Mouse (Mus musculus) neural tube, embryonic 14.5 days (tissue): Measurements from ENCODE around the gene Akt1. TPM values are rescaled to one million over a fixed set of nuclear protein-coding genes. Genes with fewer than 3 reads are reported as not detected.

Source experiments
- ATAC-seq: fragments of 200-750 bp; cut with Nextera tagmentation; 2 replicates; pipeline ENCODE4 v1.8.0; 2017; ENCODE audit warnings: low read depth, mild to moderate bottlenecking, moderate TSS enrichment, moderate library complexity
- H3K27ac ChIP-seq: fragments of 300-500 bp; sonication (generic); 2 replicates; pipeline ENCODE4 v1.5.1; 2014; ENCODE audit warnings: low read depth, mild to moderate bottlenecking, control low read depth, low read length, moderate library complexity, mixed read lengths
- H3K27me3 ChIP-seq: fragments of 300-500 bp; sonication (generic); 2 replicates; pipeline ENCODE4 v1.6.1; 2014; ENCODE audit warnings: low read length; ENCODE audit not compliant: control insufficient read depth, insufficient read depth
- H3K36me3 ChIP-seq: fragments of 300-500 bp; sonication (generic); 2 replicates; pipeline ENCODE4 v1.6.1; 2014; ENCODE audit warnings: low read length, mixed read lengths; ENCODE audit not compliant: control insufficient read depth, insufficient read depth
- H3K4me1 ChIP-seq: fragments of 300-500 bp; sonication (generic); 2 replicates; pipeline ENCODE4 v1.6.1; 2014; ENCODE audit warnings: low read length; ENCODE audit not compliant: control insufficient read depth, insufficient read depth
- H3K4me2 ChIP-seq: fragments of 300-500 bp; sonication (generic); 2 replicates; pipeline ENCODE4 v1.6.1; 2014; ENCODE audit warnings: mild to moderate bottlenecking, low read depth, low read length, control low read depth
- H3K4me3 ChIP-seq: fragments of 300-500 bp; sonication (generic); 2 replicates; pipeline ENCODE4 v1.5.1; 2014; ENCODE audit warnings: low read depth, low read length, control low read depth, mixed read lengths
- H3K9ac ChIP-seq: fragments of 300-500 bp; sonication (generic); replicated peaks from 2 replicates; pipeline ENCODE4 v1.6.1; 2014; ENCODE audit warnings: low read depth, mild to moderate bottlenecking, control low read depth, low read length, mixed read lengths
- H3K9me3 ChIP-seq: fragments of 300-500 bp; sonication (generic); 2 replicates; pipeline ENCODE4 v1.6.1; 2016; ENCODE audit warnings: low read length; ENCODE audit not compliant: control insufficient read depth
- WGBS: fragments of 180-500 bp; shearing (Covaris S2); extraction: QIAGEN DNeasy Blood & Tissue Kit; methylation state at CpG from one replicate; pipeline ENCODE4 v1.1.7; 2014; 5-methylcytosine and 5-hydroxymethylcytosine counted together
- polyA plus RNA-seq: library from polyadenylated mRNA; unstranded; fragments of >200 nt; fragmentation: Nextera tagmentation; extraction: Ambion mirVana; gene quantifications from 2 replicates; pipeline ENCODE4 v1.2.1, GENCODE M21; 2014

Gene Akt1
- polyA plus RNA-seq = 57.9 and 59.2 TPM in 2 replicates

- Histone ChIP-seq H3K4me2 (peak within 1 kb of the TSS; percentile 74), H3K4me3 (peak within 1 kb of the TSS; percentile 87), H3K27ac (peak within 1 kb of the TSS; percentile 89), H3K36me3 (peaks cover 7% of the 10 kb centered on the region; the same call in 1 of the 2 replicates), H3K9ac (peak within 1 kb of the TSS; percentile 90), H3K4me1 (peaks cover 40% of the 10 kb centered on the region), H3K27me3 (peaks cover 7% of the 10 kb centered on the region; the same call in 1 of the 2 replicates), H3K9me3 (no peaks in the 10 kb centered on the region)
- WGBS = under 1% methylated on average over 45 of the region's 70 CpGs
- 0 out of 2 replicates have a peak, but pooled peaks have one; percentile 10 for ATAC-seq
Observed at GRCm38 (mm10) chr12:112674132-112675011, at the start of gene Akt1. Gene Akt1 (minus strand): TSS chr12:112674884.

GRCm38 (mm10) chr12:112724077-112724805, 49.6 kb upstream of the Akt1 start:
- ATAC-seq = no peak
- H3K9ac ChIP-seq = no peak overlapping the region
- no peak overlapping the region for H3K4me2 ChIP-seq
- no peak overlapping the region for H3K4me3 ChIP-seq
- peaks cover 14% of the 10 kb centered on the region for H3K4me1 ChIP-seq
- no peaks in the 10 kb centered on the region for H3K36me3 ChIP-seq
- peaks cover 5% of the 10 kb centered on the region for H3K27me3 ChIP-seq
- no peak overlapping the region for H3K27ac ChIP-seq
- 78% methylated on average over 11 of the region's 11 CpGs for WGBS
- no peaks in the 10 kb centered on the region for H3K9me3 ChIP-seq

GRCm38 (mm10) chr12:112723445-112723844, 48.8 kb upstream of the Akt1 start:
- H3K9ac ChIP-seq = peak overlapping the region; percentile 93
- peak overlapping the region; percentile 86 for H3K4me2 ChIP-seq
- peaks cover 14% of the 10 kb centered on the region for H3K4me1 ChIP-seq
- H3K4me3 ChIP-seq = peak overlapping the region; percentile 81; the same call in 1 of the 2 replicates
- no peaks in the 10 kb centered on the region for H3K9me3 ChIP-seq
- no peak for ATAC-seq
- H3K27me3 ChIP-seq = peaks cover 5% of the 10 kb centered on the region
- no peaks in the 10 kb centered on the region for H3K36me3 ChIP-seq
- 92% methylated on average over 6 of the region's 6 CpGs for WGBS
- H3K27ac ChIP-seq = no peak overlapping the region

- peak; percentile 38 for ATAC-seq
- Histone ChIP-seq H3K9me3 (no peaks in the 10 kb centered on the region), H3K4me1 (peaks cover 14% of the 10 kb centered on the region), H3K27me3 (peaks cover 5% of the 10 kb centered on the region), H3K4me2 (peak overlapping the region; percentile 86), H3K27ac (0 out of 2 replicates have a peak overlapping the region, but pooled peaks have one; percentile 62), H3K9ac (peak overlapping the region; percentile 93), H3K4me3 (peak overlapping the region; percentile 81), H3K36me3 (no peaks in the 10 kb centered on the region)
- 8% methylated on average over 5 of the region's 5 CpGs for WGBS
Observed at GRCm38 (mm10) chr12:112723028-112723330, 48.3 kb upstream of the Akt1 start.

GRCm38 (mm10) chr12:112722240-112723027, 47.8 kb upstream of the Akt1 start:
- peak overlapping the region; percentile 93 for H3K9ac ChIP-seq
- H3K9me3 ChIP-seq = no peaks in the 10 kb centered on the region
- H3K36me3 ChIP-seq = no peaks in the 10 kb centered on the region
- ATAC-seq = peak; percentile 46
- peak overlapping the region; percentile 81 for H3K4me3 ChIP-seq
- peak overlapping the region; percentile 86 for H3K4me2 ChIP-seq
- under 1% methylated on average over 47 of the region's 75 CpGs for WGBS
- H3K4me1 ChIP-seq = peaks cover 14% of the 10 kb centered on the region
- H3K27me3 ChIP-seq = peaks cover 5% of the 10 kb centered on the region
- H3K27ac ChIP-seq = peak overlapping the region; percentile 62

- H3K4me1 ChIP-seq = peaks cover 14% of the 10 kb centered on the region
- H3K9me3 ChIP-seq = no peaks in the 10 kb centered on the region
- H3K27me3 ChIP-seq = peaks cover 5% of the 10 kb centered on the region
- ATAC-seq = peak; percentile 50
- H3K4me2 ChIP-seq = peak overlapping the region; percentile 86
- peak overlapping the region; percentile 81 for H3K4me3 ChIP-seq
- H3K27ac ChIP-seq = peak overlapping the region; percentile 22
- H3K36me3 ChIP-seq = no peaks in the 10 kb centered on the region
- H3K9ac ChIP-seq = peak overlapping the region; percentile 93
- 2% methylated on average over 56 of the region's 69 CpGs for WGBS
Observed at GRCm38 (mm10) chr12:112721424-112722239, 46.9 kb upstream of the Akt1 start.

GRCm38 (mm10) chr12:112720890-112721423, 46.3 kb upstream of the Akt1 start:
- no peaks in the 10 kb centered on the region for H3K9me3 ChIP-seq
- H3K4me1 ChIP-seq = peaks cover 14% of the 10 kb centered on the region
- peak overlapping the region; percentile 81 for H3K4me3 ChIP-seq
- peak overlapping the region; percentile 22; the same call in 1 of the 2 replicates for H3K27ac ChIP-seq
- peak overlapping the region; percentile 86; the same call in 1 of the 2 replicates for H3K4me2 ChIP-seq
- H3K27me3 ChIP-seq = peaks cover 5% of the 10 kb centered on the region
- no peak overlapping the region for H3K9ac ChIP-seq
- no peak for ATAC-seq
- H3K36me3 ChIP-seq = no peaks in the 10 kb centered on the region
- WGBS = 43% methylated on average over 12 of the region's 12 CpGs

GRCm38 (mm10) chr12:112720216-112720615, 45.5 kb upstream of the Akt1 start, which contains the start of gene Cep170b:
Gene Cep170b (plus strand): TSS chr12:112720455.
- ATAC-seq = no peak
- 75% methylated on average over 6 of the region's 6 CpGs for WGBS
- H3K9ac ChIP-seq = peak within 1 kb of the TSS; percentile 93; the same call in 1 of the 2 replicates
- H3K36me3 ChIP-seq = no peaks in the 10 kb centered on the region
- H3K9me3 ChIP-seq = no peaks in the 10 kb centered on the region
- peak within 1 kb of the TSS; percentile 81 for H3K4me3 ChIP-seq
- H3K4me2 ChIP-seq = peak within 1 kb of the TSS; percentile 86
- peak within 1 kb of the TSS; percentile 22; the same call in 1 of the 2 replicates for H3K27ac ChIP-seq
- peaks cover 5% of the 10 kb centered on the region for H3K27me3 ChIP-seq
- peaks cover 14% of the 10 kb centered on the region for H3K4me1 ChIP-seq
